In the genomic region with DNA sequence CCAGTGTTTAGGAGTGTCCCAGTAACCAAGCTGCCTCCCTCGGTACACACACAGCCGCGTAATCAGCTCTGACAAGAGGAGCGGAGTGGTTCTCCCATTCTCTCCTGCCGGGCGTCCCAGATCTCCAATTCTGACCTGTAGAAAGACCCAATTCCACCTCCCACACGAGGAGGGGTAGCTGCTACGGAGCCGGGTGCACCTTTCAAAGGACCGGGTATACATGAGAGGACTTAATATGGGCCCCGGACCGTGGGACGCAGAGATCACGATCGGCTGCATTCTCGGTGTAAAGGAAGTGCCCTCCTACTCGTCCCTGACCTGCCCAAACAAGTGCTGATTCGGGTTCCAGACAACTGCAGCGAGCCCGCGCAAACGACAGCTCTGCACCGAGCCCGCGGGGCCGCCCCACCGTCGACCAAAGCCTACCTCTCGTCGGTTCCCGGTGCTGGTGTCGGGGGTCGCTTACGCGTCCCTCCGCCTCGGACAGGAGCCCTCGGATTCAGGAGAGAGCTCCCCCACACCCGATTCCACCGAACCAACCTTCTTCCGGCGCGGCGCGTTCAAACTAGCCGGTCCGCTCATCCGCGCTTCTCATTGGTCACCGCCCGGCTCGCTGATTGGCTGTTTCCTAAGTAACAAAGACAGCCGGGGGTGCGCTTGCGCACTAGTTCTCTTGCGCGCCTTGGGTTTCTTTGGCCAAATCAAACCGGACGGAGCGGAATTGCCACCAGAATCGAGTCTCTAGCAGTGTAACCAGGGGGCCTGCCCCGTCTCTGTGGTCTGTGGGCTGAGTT, we compare ENCODE assay signal across 7 mouse cellular contexts. TPM values are rescaled to one million over a fixed set of nuclear protein-coding genes. Genes with fewer than 3 reads are reported as not detected.
DNase-seq lines count a peak whose midpoint lies in the region; ATAC-seq lines count a peak whose summit lies in the region.

A gene (minus strand): TSS at position 568 of the 794 bp plus-strand sequence.

- H3K27ac ChIP-seq in intestine, embryonic 16.5 days (ENCODE audit: low read length), result peak within 1 kb of the TSS; percentile 84
- H3K27ac ChIP-seq in midbrain, embryonic 11.5 days (ENCODE audit: low read depth, low read length), result peak within 1 kb of the TSS; percentile 89

- ATAC-seq in intestine, embryonic 16.5 days, result peak; percentile 97
- ATAC-seq in midbrain, embryonic 11.5 days (ENCODE audit: low FRiP score), result peak; percentile 94

- H3K9ac ChIP-seq in intestine, embryonic 16.5 days (ENCODE audit: low read depth, low read length), result peak within 1 kb of the TSS; percentile 79
- H3K9ac ChIP-seq in midbrain, embryonic 11.5 days (ENCODE audit: low read length), result peak within 1 kb of the TSS; percentile 89

- peaks cover 6% of the 10 kb centered on the region; the same call in 1 of the 2 replicates for H3K4me1 ChIP-seq in intestine, embryonic 16.5 days (ENCODE audit: control insufficient read depth, insufficient read depth, low read length)
- H3K4me1 ChIP-seq in midbrain, embryonic 11.5 days (ENCODE audit: control insufficient read depth, insufficient read depth, low read length), result peaks cover 13% of the 10 kb centered on the region

- no peaks in the 10 kb centered on the region for H3K36me3 ChIP-seq in intestine, embryonic 16.5 days (ENCODE audit: control insufficient read depth, insufficient read depth, low read length)
- no peaks in the 10 kb centered on the region for H3K36me3 ChIP-seq in midbrain, embryonic 11.5 days (ENCODE audit: control insufficient read depth, insufficient read depth, low read length)

- no peaks in the 10 kb centered on the region for H3K27me3 ChIP-seq in intestine, embryonic 16.5 days (replicated peaks; ENCODE audit: control insufficient read depth, insufficient read depth, low read length)
- H3K27me3 ChIP-seq in midbrain, embryonic 11.5 days (ENCODE audit: control insufficient read depth, insufficient read depth, low read length), result no peaks in the 10 kb centered on the region

- DNase-seq in adrenal gland, adult 8-10 months, result peak; percentile 91
- peak; percentile 95 for DNase-seq in embryo, embryonic 9.5 days (ENCODE audit: extremely low spot score)
- DNase-seq in gastrocnemius, postnatal 4 days (ENCODE audit: low spot score in 2 of 2), result peak; percentile 88 to 96
- peak; percentile 90 to 91 for DNase-seq in left cerebral cortex, postnatal 36 days (ENCODE audit: low spot score in 2 of 2)
- peak; percentile 99 for DNase-seq in midbrain, embryonic 11.5 days (ENCODE audit: low spot score, missing footprints)
- DNase-seq in skeletal muscle tissue, adult 2 months (ENCODE audit: low read depth, low spot score), result peak; percentile 92

- H3K4me2 ChIP-seq in intestine, embryonic 16.5 days (ENCODE audit: low read depth, low read length), result peak within 1 kb of the TSS; percentile 77
- H3K4me2 ChIP-seq in midbrain, embryonic 11.5 days, result peak within 1 kb of the TSS; percentile 59

- H3K4me3 ChIP-seq in intestine, embryonic 16.5 days (ENCODE audit: low read length), result peak within 1 kb of the TSS; percentile 66
- peak within 1 kb of the TSS; percentile 76 for H3K4me3 ChIP-seq in midbrain, embryonic 11.5 days (ENCODE audit: low read depth, low read length)

- no peaks in the 10 kb centered on the region for H3K9me3 ChIP-seq in intestine, embryonic 16.5 days (ENCODE audit: control insufficient read depth, low read length)
- no peaks in the 10 kb centered on the region for H3K9me3 ChIP-seq in midbrain, embryonic 11.5 days (ENCODE audit: control insufficient read depth, low read length)

- WGBS in intestine, embryonic 16.5 days, result under 1% methylated on average over 62 of the region's 62 CpGs
- under 1% methylated on average over 62 of the region's 62 CpGs for WGBS in midbrain, embryonic 11.5 days

- intact Hi-C loops in left cerebral cortex, postnatal 36 days (cut with DNase I), result no loop called here

RNA-seq across cellular contexts. Expression of the gene that starts here (rescaled TPM):
- total RNA-seq in adrenal gland, adult 8-10 months (2022), result 1 to 10 TPM in 1 of 4 experiments, under 1 TPM in 3; 0.74 to 1.5 (median 0.91) TPM
- 10 to 100 TPM in 1 of 2 experiments, 1 to 10 TPM in 1; 9.5 to 10.5 TPM for total RNA-seq in gastrocnemius, postnatal 4 days (2021)
- polyA plus RNA-seq in intestine, embryonic 16.5 days (2015; fragmentation: Nextera tagmentation; extraction: Ambion mirVana), result 6.8 and 7.4 TPM in 2 replicates
- total RNA-seq in left cerebral cortex, postnatal 36 days (2021), result under 1 TPM; 0.16 to 0.44 TPM
- 6.3 and 6.9 TPM in 2 replicates for polyA plus RNA-seq in midbrain, embryonic 11.5 days (2014; fragmentation: Nextera tagmentation; extraction: Ambion mirVana)

Comparison
In these comparisons a context has a peak if more than half of its experiments do, and no peak if none do; other contexts are left out.
1. Peak in every context shown above with its lines: DNase-seq, ATAC-seq, H3K4me3 ChIP-seq and H3K27ac ChIP-seq.
2. RNA of the gene that starts here (total RNA-seq): 9.5 to 10.5 TPM in gastrocnemius, postnatal 4 days; 0.74 to 1.5 TPM in adrenal gland, adult 8-10 months and 0.16 to 0.44 TPM in left cerebral cortex, postnatal 36 days; every median in the first group is over 4 times any median in the second.
3. Peak in DNase-seq in left cerebral cortex, postnatal 36 days; RNA of the gene not detected or under 1 TPM.